Mouse (Mus musculus): ENCODE measurements at regions not wholly inside any gene's neighbourhood (a gene's known extent, or its start where the extent isn't known, plus 50 kb on each side); places are given as distances from the start of the nearest gene placed in this dataset.
"Not testable (repeated sequence)": the region's sequence is repeated elsewhere in the genome, so short reads cannot be mapped to it uniquely, and the experiment has no call there.

DNA sequence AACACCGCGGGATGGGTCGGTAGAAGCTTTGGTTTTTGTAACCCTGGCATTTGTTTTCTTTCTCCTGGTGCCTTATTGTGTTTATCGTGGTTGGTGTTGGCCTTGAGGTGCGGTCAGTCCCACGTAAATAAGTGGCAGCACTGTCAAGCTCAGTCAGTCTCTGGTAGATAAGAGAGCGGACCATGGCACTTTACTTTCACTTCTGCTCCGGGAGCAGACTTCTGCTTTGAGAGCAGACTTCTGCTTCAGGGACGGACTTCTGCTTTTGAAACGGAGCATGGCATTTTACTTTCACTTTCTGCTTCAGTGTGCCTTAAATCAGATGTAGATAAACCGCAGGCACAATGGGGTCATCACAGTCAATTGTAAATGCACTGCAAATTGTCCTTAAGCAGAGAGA, 54.3 kb upstream of the Ccdc66 start:
- TF ChIP-seq CTCF (IDR thresholded peaks at IDR 0.05; ENCODE audit: borderline replicate concordance, control insufficient read depth, extremely low read depth, insufficient read depth, low read length, poor library complexity); POLR2A (IDR thresholded peaks at IDR 0.05; ENCODE audit: control insufficient read depth, extremely low read depth, insufficient read depth, low read length, poor library complexity): not testable (repeated sequence)

All from thymus, adult 2 months (tissue).